Mouse (Mus musculus) stomach, postnatal 0 days (tissue): ENCODE results near the gene Nudt4.

ENCODE experiments used
- CTCF ChIP-seq: IDR thresholded peaks from 2 replicates; pipeline ENCODE4 v1.5.1; 2016; ENCODE audit warnings: antibody characterized with exemption, low read depth, mild to moderate bottlenecking, moderate library complexity
- EP300 ChIP-seq: optimal IDR thresholded peaks from 2 replicates; pipeline ENCODE3; 2016; ENCODE audit warnings: antibody characterized with exemption

GRCm38 (mm10) chr10:95501033-95501432, 62.9 kb downstream of the Nudt4 start:
- TF ChIP-seq CTCF (no peak), EP300 (no peak)
